Mouse (Mus musculus): ENCODE data around the gene Sik2.

Gene Sik2

GRCm38 (mm10) chr9:50863824-50864223, 145.0 kb downstream of the Sik2 start:
- DNase-seq, result no peak

- DNase-seq, result peak; percentile 77 to 84
Observed at GRCm38 (mm10) chr9:50861119-50861839, 147.6 kb downstream of the Sik2 start.

- no peak for DNase-seq
Observed at GRCm38 (mm10) chr9:50858681-50859080, 150.2 kb downstream of the Sik2 start.

DNA sequence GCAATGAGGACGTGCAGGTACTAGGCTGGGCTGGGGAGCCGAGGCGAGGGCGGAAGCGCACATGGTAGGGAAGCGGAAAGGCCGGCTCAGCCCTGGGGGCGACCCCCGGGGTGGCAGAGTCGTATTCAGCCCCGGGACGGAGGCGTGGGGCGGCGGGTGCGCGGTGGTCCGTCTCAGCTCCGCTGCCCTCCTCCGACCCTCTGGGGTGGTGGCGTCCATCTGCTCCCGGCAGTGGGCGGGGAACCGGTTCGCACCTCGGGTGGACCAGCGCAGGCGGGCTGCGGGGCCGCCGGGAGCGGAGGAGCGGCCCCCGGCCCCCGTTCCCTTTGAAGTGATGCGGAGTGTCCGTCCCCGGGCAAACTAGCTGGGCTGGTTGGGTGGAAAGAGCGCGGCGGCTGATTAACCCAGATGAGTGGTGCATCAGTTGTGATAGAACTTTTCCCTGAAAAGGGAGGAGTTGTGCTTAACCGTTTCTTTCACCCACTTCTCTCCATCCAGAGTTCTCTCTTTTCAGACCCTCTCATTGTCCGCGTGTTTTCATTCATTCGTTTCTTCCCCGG, 151.7 kb downstream of the Sik2 start:
- DNase-seq, result peak in 1 of 2 experiments; percentile 62

DNA sequence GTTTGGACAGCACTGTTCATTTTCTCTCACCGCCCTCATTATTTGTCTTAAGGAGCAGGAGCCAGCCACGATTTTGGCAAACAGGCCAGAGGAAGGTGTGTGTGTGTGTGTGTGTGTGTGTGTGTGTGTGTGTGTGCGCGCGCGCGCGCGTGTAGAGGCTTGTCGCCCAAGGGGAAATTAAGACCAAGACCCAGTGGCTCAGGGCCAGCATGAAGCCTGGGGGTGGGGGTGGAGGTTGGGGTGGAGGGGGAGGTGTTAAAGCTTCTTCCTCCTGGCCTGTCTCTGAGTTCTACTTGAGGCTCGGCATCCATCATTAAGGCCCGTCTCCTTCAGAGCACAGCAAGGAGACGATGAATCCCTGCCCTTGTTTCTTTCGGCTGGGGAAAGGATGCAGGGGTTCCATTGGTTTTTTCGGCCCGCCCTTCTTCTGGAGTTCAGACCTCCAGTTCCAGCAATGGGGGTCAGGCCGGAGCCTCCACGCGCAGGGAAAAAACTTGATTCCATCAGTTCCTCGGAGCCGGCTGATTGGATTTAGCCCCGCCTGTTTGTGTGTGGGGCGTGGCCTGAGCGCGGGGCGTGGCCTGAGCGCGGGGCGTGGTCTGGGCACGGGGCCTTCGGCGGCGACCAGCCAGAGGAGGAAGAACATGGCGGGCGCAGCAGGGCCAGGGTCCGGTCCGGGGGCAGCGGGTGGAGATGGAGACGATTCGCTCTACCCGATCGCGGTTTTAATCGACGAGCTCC, 152.4 kb downstream of the Sik2 start:
- peak; percentile 91 to 93 for DNase-seq

DNA sequence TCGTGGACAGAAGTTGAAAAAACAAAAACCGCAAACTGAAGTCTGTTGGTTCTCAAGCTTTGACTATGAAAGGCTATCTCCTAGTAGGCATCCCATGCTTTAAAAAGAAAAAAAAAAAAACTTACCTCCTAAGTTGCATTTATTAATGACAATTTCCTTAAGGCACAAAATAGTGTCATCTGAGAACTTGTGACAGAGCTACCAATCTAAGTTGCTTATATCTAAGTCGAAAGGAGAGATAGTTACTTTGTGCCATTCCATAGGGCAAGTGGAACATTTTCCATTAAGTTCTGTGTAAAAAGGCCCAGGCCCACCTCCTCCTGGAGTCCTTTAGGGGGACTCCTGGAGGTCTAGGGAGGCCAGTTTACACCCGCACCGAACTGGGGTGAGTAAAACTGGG, 153.1 kb downstream of the Sik2 start:
- DNase-seq, result no peak

GRCm38 (mm10) chr9:50855133-50855766, 153.6 kb downstream of the Sik2 start:
- no peak for DNase-seq

- no peak for DNase-seq
Observed at GRCm38 (mm10) chr9:50854376-50854775, 154.5 kb downstream of the Sik2 start.

DNA sequence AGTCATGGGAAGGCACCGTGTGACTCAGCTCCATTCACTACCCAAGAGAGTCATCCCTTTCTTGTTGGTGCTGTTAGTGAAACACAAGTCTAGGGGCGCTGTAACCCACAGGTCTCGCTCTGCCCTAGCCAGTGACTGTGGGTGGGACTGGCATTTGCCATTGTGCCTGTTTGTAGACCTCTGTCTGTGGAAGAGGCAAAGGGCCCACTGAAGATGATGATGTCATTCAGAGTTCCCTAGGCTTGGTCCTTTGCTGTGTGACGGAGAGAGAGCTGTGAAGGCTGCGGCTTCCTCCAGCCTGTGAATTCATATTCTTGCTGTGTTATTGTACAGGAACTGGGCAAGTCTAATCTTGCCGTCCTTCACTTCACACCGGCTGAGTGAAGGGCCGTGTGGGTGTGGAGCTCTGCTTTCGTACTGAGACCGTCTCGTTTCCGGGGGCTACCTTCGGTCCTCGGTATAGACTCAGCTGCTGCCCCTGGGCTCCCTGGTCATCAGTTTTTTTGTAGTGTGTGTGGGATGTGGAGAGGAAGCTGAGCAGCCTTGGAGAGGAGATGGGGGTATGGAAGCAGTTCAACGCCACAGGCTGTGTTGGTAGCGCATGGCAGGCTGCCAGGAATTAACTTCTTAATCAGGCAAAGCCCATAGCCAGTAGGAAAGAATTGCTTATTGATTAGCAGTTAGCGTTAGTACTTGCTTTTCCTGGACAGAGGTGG, 156.1 kb downstream of the Sik2 start:
- no peak for DNase-seq

GRCm38 (mm10) chr9:50850713-50851112, 158.2 kb downstream of the Sik2 start:
- DNase-seq, result no peak

DNA sequence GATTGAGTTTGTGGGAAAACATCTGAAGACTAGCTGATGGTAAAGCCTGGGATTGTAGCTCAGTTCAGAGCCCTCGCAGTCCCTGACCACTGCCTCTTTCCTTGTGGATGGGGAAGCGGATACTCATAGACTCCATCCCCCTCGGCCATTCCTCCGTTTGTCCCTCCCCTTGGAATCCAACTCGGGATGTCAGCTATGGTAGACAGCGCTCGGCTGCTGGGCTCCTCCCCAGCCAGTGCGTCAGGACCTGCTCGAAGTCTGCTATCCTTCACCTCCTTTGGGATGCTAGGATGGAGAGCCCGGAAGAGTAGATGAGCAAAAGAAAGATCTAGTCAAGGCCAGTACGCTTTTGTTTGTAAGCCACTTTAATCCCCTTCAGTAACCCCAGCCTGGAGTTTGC, 158.6 kb downstream of the Sik2 start:
- no peak for DNase-seq

DNA sequence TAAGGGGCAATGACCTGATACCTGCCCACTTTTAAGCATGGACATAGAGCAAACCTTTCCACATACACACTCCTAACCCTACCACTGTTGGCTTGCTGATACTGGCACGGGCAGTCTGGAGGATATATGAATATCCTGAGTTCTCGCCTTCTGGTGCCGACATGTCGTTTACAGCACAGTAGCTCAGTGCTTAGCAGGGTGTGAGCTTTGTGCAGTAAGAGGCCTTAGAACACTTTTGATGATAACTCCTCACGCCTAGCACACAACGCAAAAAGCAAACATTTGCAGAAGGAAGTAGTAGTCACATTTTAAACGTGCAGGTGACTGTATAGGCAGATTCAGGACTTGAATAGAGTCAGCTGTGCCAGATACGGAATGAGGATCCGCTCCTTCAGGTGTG, 159.1 kb downstream of the Sik2 start:
- DNase-seq, result no peak

- DNase-seq, result peak; percentile 90 to 98
Observed at GRCm38 (mm10) chr9:50849249-50849648, 159.6 kb downstream of the Sik2 start.

GRCm38 (mm10) chr9:50848821-50849220, 160.1 kb downstream of the Sik2 start:
- DNase-seq, result no peak

GRCm38 (mm10) chr9:50847606-50848368, 161.1 kb downstream of the Sik2 start:
- no peak for DNase-seq

DNA sequence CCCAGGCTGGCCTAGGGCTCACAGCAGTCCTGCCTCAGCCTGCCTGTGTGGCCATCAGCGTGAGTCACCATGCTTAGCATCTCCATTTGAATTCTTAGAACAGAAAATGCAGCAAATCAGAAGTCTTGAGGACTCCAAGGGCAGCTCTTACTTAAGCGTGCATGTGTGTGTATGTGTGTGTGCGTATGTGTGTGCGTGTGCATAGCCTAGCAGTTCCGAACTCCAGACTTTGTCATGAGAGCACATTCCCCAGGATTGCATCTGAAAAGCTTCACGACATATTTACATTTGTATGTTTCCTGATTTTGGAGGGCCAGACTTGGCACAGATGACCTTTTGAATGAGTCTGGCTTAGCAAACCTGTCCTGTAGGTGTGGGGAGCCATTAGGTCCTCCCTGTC, 161.7 kb downstream of the Sik2 start:
- no peak for DNase-seq

DNA sequence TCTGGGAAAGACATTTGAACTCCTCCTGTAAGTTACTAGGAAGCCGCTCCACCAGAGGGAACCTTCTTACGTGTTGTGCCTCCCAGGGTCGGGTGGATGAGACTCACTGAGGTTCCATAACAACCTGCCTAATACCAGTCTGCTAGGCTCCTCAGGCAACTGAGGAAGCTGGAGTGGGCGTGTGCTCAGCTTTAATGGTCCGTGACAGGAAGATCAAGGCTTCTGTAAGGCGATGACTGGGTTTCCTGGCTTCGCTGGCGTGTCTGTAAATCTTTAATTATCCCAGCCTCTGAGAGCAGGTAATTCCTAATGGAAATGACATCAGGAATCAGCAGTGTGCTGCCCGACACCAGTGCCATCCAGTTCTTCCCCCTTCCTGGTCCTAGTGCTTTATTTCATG, 163.3 kb downstream of the Sik2 start:
- DNase-seq, result no peak

DNA sequence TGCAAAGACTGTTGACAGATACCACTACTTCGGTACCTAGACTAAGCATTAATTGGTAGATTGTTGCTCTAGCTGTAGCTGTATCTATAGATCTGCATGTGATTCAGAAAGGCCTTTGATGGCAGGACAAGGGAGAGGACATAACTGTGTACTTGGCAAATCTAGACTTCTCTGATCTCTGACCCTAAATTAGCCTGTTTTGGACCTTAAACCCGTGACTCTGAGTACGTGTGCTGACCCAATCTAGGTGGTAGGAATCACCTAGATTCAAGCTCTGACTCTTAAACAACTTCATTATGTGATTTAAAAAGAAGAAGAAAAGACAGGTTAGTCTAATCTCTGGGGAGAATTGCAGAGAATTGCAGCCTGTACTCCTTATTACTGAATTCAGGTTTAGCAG, 163.8 kb downstream of the Sik2 start, which contains the start of gene Ppp2r1b:
TSS of gene Ppp2r1b (plus strand) at position 221 of the 400 bp plus-strand sequence.
- no peak for DNase-seq

Measured in cerebellum, postnatal 36 days (tissue).